Mouse (Mus musculus): ENCODE data around the gene Myo1d. TPM values are rescaled to one million over a fixed set of nuclear protein-coding genes. Genes with fewer than 3 reads are reported as not detected.

Myo1d gene
- polyA plus RNA-seq (2015; fragmentation: Nextera tagmentation; extraction: Ambion mirVana): 68.2 and 72.3 TPM in 2 replicates

DNA sequence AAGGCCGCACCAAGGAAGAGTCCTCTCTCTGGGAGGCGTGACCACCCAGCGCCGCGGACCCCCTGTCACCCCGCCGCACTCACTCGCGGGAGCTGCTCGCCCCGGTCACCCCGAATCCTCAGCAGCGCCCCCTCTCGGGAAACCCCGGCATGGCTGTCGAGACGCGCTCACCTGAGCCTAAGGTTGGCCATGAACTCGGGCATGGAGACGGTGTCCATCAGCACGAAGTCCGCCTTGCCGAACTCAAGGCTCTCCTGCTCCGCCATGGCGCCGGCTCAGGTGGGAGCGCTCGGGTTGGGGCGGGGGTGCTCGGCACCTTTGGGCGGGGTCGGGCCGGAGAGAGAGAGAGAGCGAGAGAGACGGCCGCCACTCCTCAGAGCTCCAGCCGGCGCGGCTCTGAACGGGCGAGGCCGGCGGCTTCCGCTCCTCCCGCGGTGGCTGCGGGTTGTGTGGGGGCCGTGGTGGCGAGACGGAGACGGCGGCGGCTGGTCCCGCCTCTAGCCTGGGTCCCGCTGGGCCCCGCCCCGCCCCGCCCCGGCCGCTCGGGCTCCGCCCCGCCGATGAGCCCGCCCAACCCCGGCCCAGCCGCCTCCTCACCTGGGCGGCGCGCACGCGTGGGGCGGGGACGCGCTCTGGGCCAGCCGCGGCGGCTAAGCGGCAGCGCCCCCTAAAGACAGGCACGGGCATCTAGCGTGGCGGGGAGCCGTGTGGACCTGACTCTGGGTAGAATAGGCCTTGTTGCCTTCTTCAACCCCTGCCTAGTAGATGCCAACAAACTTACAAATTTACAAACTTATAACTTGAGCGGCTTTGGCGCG is at the start of gene Myo1d:
Gene Myo1d, minus strand, starts transcription at position 499 of the 818 bp plus-strand sequence.
- Histone ChIP-seq H3K4me3 (replicated peaks) (peak within 1 kb of the TSS; percentile 71), H3K27ac (peak within 1 kb of the TSS; percentile 75), H3K27me3 (replicated peaks) (no peaks in the 10 kb centered on the region), H3K4me2 (replicated peaks) (peak within 1 kb of the TSS; percentile 75), H3K9ac (peak within 1 kb of the TSS; percentile 71), H3K4me1 (replicated peaks) (0 out of 2 replicates have a peak, but pooled peaks cover 7% of the 10 kb centered on the region), H3K36me3 (no peaks in the 10 kb centered on the region), H3K9me3 (no peaks in the 10 kb centered on the region)
- WGBS: 1% methylated on average over 72 of the region's 87 CpGs
- ATAC-seq: peak; percentile 90

DNA sequence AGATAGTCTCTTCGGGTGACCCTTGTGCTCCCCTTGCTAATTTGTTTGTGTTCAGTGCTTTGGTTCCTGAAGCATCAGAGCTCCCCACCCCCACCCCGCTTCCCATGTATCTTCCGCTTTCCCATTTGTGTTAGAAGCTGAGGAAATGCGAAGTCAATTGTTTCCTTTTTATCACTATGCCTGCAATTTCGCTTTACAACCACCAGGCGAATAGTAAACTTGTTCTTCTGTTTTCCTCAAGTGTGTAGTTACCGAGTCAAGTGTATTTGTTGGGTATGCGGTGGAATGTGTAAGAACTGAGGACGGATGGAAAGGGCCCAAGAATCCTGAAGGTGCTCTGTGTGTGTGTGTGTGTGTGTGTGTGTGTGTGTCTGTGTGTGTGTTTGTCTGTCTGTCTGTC is 42.0 kb upstream of the Myo1d start:
- no peak overlapping the region for H3K27ac ChIP-seq
- peaks cover 8% of the 10 kb centered on the region; the same call in 1 of the 2 replicates for H3K36me3 ChIP-seq
- no peaks in the 10 kb centered on the region for H3K9me3 ChIP-seq
- no peak overlapping the region for H3K9ac ChIP-seq
- no peak overlapping the region for H3K4me2 ChIP-seq (replicated peaks)
- no peak for ATAC-seq
- H3K4me3 ChIP-seq (replicated peaks): no peak overlapping the region
- H3K4me1 ChIP-seq (replicated peaks): peaks cover 16% of the 10 kb centered on the region
- H3K27me3 ChIP-seq (replicated peaks): no peaks in the 10 kb centered on the region
- WGBS: 80% methylated on average over 9 of the region's 9 CpGs

GRCm38 (mm10) chr11:80821296-80821695 is 41.5 kb upstream of the Myo1d start:
- Histone ChIP-seq H3K4me1 (replicated peaks) (peaks cover 16% of the 10 kb centered on the region), H3K36me3 (peaks cover 11% of the 10 kb centered on the region; the same call in 1 of the 2 replicates), H3K4me3 (replicated peaks) (no peak overlapping the region), H3K9me3 (no peaks in the 10 kb centered on the region), H3K27me3 (replicated peaks) (no peaks in the 10 kb centered on the region), H3K4me2 (replicated peaks) (no peak overlapping the region), H3K9ac (no peak overlapping the region), H3K27ac (peak overlapping the region; percentile 58)
- no peak for ATAC-seq
- 51% methylated on average over 14 of the region's 14 CpGs for WGBS

DNA sequence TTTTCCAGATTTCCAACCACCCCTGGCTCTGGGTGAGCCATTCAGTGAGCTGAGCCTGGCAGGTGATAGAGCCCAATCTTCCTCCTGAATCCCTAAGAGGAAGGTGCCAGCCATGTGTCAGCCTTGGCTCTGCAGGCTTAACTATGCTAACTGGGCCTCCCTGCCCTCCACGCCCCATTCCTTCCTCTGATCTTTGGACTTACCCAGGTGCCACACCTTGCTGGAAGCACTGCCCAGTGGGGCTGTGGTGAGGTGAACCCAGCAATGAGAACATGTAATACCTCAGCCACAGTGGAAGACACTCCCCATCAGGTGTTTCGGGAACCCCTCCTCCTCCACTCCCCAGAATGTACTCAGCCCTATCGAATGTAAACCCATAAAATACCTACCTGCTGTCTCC is 40.3 kb upstream of the Myo1d start:
- peaks cover 16% of the 10 kb centered on the region for H3K4me1 ChIP-seq (replicated peaks)
- ATAC-seq: peak; percentile 95
- no peak overlapping the region for H3K4me3 ChIP-seq (replicated peaks)
- 72% methylated on average over 3 of the region's 3 CpGs for WGBS
- no peaks in the 10 kb centered on the region for H3K27me3 ChIP-seq (replicated peaks)
- no peak overlapping the region for H3K9ac ChIP-seq
- H3K36me3 ChIP-seq: peaks cover 14% of the 10 kb centered on the region; the same call in 1 of the 2 replicates
- H3K4me2 ChIP-seq (replicated peaks): no peak overlapping the region
- H3K27ac ChIP-seq: peak overlapping the region; percentile 69
- H3K9me3 ChIP-seq: no peaks in the 10 kb centered on the region

- Histone ChIP-seq H3K9me3 (no peaks in the 10 kb centered on the region), H3K36me3 (peaks cover 17% of the 10 kb centered on the region; the same call in 1 of the 2 replicates), H3K4me3 (replicated peaks) (no peak overlapping the region), H3K9ac (no peak overlapping the region), H3K27ac (peak overlapping the region; percentile 82), H3K4me2 (replicated peaks) (peak overlapping the region; percentile 37), H3K4me1 (replicated peaks) (peaks cover 16% of the 10 kb centered on the region), H3K27me3 (replicated peaks) (no peaks in the 10 kb centered on the region)
- peak; percentile 48 for ATAC-seq
- whole genome bisulfite sequencing: 17% methylated on average over 11 of the region's 11 CpGs
Observed at GRCm38 (mm10) chr11:80818060-80818697, 38.4 kb upstream of the Myo1d start.

GRCm38 (mm10) chr11:80815354-80815753 is 35.5 kb upstream of the Myo1d start:
- no peak overlapping the region for H3K27ac ChIP-seq
- no peak overlapping the region for H3K9ac ChIP-seq
- 83% methylated on average over 7 of the region's 7 CpGs for whole genome bisulfite sequencing
- H3K4me3 ChIP-seq (replicated peaks): no peak overlapping the region
- H3K36me3 ChIP-seq: peaks cover 18% of the 10 kb centered on the region
- no peak for ATAC-seq
- H3K9me3 ChIP-seq: no peaks in the 10 kb centered on the region
- H3K27me3 ChIP-seq (replicated peaks): no peaks in the 10 kb centered on the region
- peaks cover 17% of the 10 kb centered on the region for H3K4me1 ChIP-seq (replicated peaks)
- no peak overlapping the region for H3K4me2 ChIP-seq (replicated peaks)

- peak overlapping the region; percentile 91; the same call in 1 of the 2 replicates for H3K27ac ChIP-seq
- peaks cover 21% of the 10 kb centered on the region for H3K4me1 ChIP-seq (replicated peaks)
- H3K9me3 ChIP-seq: no peaks in the 10 kb centered on the region
- H3K9ac ChIP-seq: peak overlapping the region; percentile 75
- peak overlapping the region; percentile 91 for H3K4me2 ChIP-seq (replicated peaks)
- WGBS: 12% methylated on average over 5 of the region's 5 CpGs
- H3K36me3 ChIP-seq: peaks cover 15% of the 10 kb centered on the region; the same call in 1 of the 2 replicates
- H3K27me3 ChIP-seq (replicated peaks): no peaks in the 10 kb centered on the region
- peak overlapping the region; percentile 58 for H3K4me3 ChIP-seq (replicated peaks)
- ATAC-seq: no peak
Observed at GRCm38 (mm10) chr11:80811156-80811555, 31.3 kb upstream of the Myo1d start.

DNA sequence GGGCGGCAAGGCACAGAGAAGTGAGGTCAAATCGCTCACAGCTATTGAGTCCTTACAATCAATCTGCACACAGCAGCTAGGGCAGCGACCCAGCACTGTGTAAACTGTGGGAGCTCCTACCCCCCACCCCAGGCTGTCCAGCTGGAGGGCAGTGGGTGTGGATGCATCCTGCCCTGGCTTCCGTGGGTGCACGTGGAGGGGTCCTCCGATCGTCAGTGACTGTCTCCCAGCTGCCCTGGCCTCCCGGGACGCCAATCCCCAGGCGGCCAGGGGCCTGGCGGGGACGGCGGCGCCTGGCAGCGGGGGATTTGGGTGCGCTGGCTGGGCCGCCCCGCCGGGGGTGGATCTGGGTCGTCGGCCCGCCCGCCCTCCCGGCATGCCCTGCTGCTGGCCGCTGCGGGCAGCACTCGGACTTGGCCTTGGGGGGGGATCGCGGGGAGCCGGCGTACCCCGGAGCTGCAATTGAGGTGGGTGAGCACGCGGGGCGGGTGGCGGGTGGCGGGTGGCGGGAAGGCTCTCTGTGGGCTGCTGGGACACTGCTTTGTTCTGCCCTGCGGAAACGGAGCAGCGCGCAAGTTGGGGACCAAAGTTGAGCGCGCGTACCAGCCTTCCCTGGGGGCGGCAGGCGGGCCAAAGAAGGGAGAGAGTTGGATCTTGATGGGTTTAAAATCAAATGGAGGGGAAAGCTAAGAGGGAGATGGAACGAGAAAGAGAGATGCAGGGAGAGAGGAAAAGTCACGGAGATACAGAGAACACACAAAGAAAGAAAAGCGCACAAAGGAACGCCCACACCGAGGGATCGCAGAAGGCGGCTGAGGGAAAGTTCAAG is 30.4 kb upstream of the Myo1d start, which contains the start of gene Tmem98:
Gene Tmem98, plus strand, starts transcription at position 183 of the 829 bp plus-strand sequence.
- Histone ChIP-seq H3K4me2 (replicated peaks) (peak within 1 kb of the TSS; percentile 91), H3K36me3 (peaks cover 12% of the 10 kb centered on the region; the same call in 1 of the 2 replicates), H3K9me3 (no peaks in the 10 kb centered on the region), H3K9ac (peak within 1 kb of the TSS; percentile 75), H3K4me3 (replicated peaks) (peak within 1 kb of the TSS; percentile 58), H3K27ac (peak within 1 kb of the TSS; percentile 91), H3K27me3 (replicated peaks) (no peaks in the 10 kb centered on the region), H3K4me1 (replicated peaks) (peaks cover 21% of the 10 kb centered on the region)
- WGBS: under 1% methylated on average over 51 of the region's 54 CpGs
- peak; percentile 72 for ATAC-seq

DNA sequence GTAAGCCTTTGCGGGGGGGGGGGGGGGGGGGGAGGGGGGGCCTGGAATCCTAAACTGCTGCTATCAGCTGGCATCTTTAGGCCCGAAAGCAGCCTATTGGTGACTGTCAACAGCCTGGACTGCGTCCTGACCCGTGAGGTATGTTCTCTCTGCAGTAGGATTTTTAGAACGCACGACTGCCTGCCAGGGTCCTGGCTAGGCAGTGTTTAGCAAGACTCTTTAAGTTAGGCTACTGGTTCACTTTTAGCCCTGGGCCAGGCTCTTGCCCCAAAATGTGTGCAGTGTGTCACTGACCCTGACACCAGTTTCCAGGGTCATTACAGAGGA is 29.8 kb upstream of the Myo1d start:
- peak; percentile 13; the same call in 1 of the 2 replicates for ATAC-seq
- Histone ChIP-seq H3K27ac (peak overlapping the region; percentile 91), H3K27me3 (replicated peaks) (no peaks in the 10 kb centered on the region), H3K9ac (peak overlapping the region; percentile 75), H3K9me3 (no peaks in the 10 kb centered on the region), H3K4me2 (replicated peaks) (peak overlapping the region; percentile 91), H3K36me3 (peaks cover 12% of the 10 kb centered on the region; the same call in 1 of the 2 replicates), H3K4me3 (replicated peaks) (peak overlapping the region; percentile 58), H3K4me1 (replicated peaks) (peaks cover 21% of the 10 kb centered on the region)
- WGBS: 32% methylated on average over 6 of the region's 6 CpGs

- Histone ChIP-seq H3K27ac (peak overlapping the region; percentile 54), H3K27me3 (replicated peaks) (no peaks in the 10 kb centered on the region), H3K4me2 (replicated peaks) (peak overlapping the region; percentile 28), H3K9ac (no peak overlapping the region), H3K36me3 (peaks cover 5% of the 10 kb centered on the region; the same call in 1 of the 2 replicates), H3K9me3 (no peaks in the 10 kb centered on the region), H3K4me1 (replicated peaks) (peaks cover 21% of the 10 kb centered on the region), H3K4me3 (replicated peaks) (no peak overlapping the region)
- WGBS: 52% methylated on average over 6 of the region's 6 CpGs
- ATAC-seq: peak; percentile 90
Observed at GRCm38 (mm10) chr11:80808551-80809070, 28.8 kb upstream of the Myo1d start.

DNA sequence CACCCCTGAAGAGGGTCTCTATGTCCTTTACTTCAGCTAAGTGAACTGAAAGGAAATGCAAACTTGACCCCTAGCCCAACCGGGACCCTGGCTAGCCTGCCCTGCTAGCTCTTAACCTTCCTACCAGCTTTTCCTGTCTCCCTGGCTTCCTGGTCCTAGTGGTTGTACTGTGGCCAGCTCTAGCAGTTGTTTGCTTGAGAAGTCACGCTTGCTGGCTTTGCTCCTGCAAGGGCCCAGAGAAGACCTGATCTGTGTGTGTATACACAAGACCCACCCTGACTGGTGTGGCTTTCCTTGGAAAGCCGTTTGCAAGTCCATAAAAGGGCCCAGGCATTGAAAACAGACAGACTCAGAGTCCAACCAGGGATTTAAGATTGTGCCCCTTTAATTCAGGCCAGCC is 22.9 kb upstream of the Myo1d start:
- Histone ChIP-seq H3K4me1 (replicated peaks) (peaks cover 15% of the 10 kb centered on the region; the same call in 1 of the 2 replicates), H3K36me3 (no peaks in the 10 kb centered on the region), H3K27ac (peak overlapping the region; percentile 84), H3K4me2 (replicated peaks) (peak overlapping the region; percentile 17; the same call in 1 of the 2 replicates), H3K9ac (no peak overlapping the region), H3K27me3 (replicated peaks) (no peaks in the 10 kb centered on the region), H3K9me3 (no peaks in the 10 kb centered on the region), H3K4me3 (replicated peaks) (no peak overlapping the region)
- 43% methylated on average over 3 of the region's 3 CpGs for WGBS
- ATAC-seq: peak; percentile 86
